Mouse (Mus musculus) erythroblast, embryonic 14.5 days (primary cell): ENCODE measurements around the gene Thsd4.

Source experiments
- GATA1 ChIP-seq: IDR thresholded peaks from 2 replicates; pipeline ENCODE4 v1.6.1; 2012; ENCODE audit warnings: low read length, inconsistent platforms, mixed read lengths
- TAL1 ChIP-seq: IDR thresholded peaks from 3 replicates; pipeline ENCODE4 v1.6.1; 2012; ENCODE audit warnings: low read length, inconsistent platforms, mixed read lengths

GRCm38 (mm10) chr9:60250403-60250802, 271.4 kb downstream of the Thsd4 start:
- no peak for TF ChIP-seq GATA1
- no peak for TF ChIP-seq TAL1
